Mouse (Mus musculus) liver, adult 2 months (tissue): Measurements from ENCODE around the gene Olfr69.
"Not testable (repeated sequence)": the region's sequence is repeated elsewhere in the genome, so short reads cannot be mapped to it uniquely, and the experiment has no call there.

Experiments used
- CTCF ChIP-seq: fragments of 200-500 bp; IDR thresholded peaks from 2 replicates; pipeline ENCODE4 v1.5.1; 2011; ENCODE audit warnings: low read depth, low read length, control low read depth
- POLR2A ChIP-seq: fragments of 200-500 bp; IDR thresholded peaks from 2 replicates; pipeline ENCODE4 v1.6.1; 2011; ENCODE audit warnings: low read length, control low read depth; ENCODE audit not compliant: insufficient read depth; ENCODE audit errors: extremely low read depth

DNA sequence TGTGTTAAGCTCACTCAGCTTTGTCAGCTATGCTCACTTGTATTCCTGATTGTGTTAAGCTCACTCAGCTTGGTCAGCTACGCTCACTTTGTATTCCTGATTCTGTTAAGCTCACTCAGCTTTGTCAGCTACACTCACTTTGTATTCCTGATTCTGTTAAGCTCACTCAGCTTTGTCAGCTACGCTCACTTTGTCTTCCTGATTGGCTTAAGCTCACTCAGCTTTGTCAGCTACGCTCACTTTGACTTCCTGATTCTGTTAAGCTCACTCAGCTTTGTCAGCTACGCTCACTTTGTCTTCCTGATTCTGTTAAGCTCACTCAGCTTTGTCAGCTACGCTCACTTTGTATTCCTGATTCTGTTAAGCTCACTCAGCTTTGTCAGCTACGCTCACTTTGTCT, 9.2 kb downstream of the Olfr69 start:
- TF ChIP-seq CTCF, POLR2A: not testable (repeated sequence)
